Mouse (Mus musculus): ENCODE results near the gene Nrxn2.

- TF ChIP-seq CTCF (IDR thresholded peaks at IDR 0.05; ENCODE audit: insufficient read depth, low read length) (no peak), POLR2A (IDR thresholded peaks at IDR 0.05; ENCODE audit: borderline replicate concordance, extremely low read depth, low read depth, low read length) (no peak)
Measured at GRCm38 (mm10) chr19:6500636-6501025, 82.1 kb downstream of the Nrxn2 start.

Measured in lung, adult 2 months (tissue).